Mouse (Mus musculus): ENCODE measurements around the gene Slc35e3. TPM values are rescaled to one million over a fixed set of nuclear protein-coding genes. Genes with fewer than 3 reads are reported as not detected.

The Slc35e3 gene
- 19.5 and 24.8 TPM in 2 replicates for polyA plus RNA-seq (2016; fragmentation: Nextera tagmentation; extraction: Ambion mirVana)

DNA sequence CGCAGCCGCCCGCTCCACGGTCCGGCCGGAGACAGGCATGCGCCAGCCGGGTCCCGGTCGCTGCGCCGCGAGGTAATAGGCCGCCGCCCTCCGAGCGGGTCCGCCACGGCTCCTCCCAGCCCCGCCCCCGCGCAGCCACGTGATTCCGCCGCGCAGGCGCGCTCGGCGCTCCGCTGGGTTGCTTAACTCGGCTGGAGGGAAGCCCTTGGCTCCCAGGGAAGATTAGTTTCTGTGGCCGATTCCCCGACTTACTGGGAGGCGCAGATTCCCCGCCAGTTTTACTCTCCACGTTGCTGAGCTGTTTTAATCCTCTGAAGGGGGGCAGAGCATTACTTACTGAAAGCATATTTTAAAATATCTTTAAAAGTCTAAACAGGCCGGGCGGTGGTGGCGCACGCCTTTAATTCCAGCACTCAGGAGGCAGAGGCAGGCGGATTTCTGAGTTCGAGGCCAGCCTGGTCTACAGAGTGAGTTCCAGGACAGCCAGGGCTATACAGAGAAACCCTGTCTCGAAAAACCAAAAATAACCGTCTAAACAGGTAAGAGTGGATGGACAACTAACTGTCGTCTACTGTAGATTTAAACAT is at the start of gene Slc35e3:
Slc35e3 (minus strand) TSS at position 69 of the 587 bp plus-strand sequence.
- peak within 1 kb of the TSS; percentile 79 for H3K27ac ChIP-seq (replicated peaks)
- H3K9me3 ChIP-seq (replicated peaks), result no peaks in the 10 kb centered on the region
- H3K4me1 ChIP-seq, result peaks cover 19% of the 10 kb centered on the region
- H3K27me3 ChIP-seq (ENCODE audit: low read depth, poor library complexity, severe bottlenecking), result no peaks in the 10 kb centered on the region
- H3K36me3 ChIP-seq, result peaks cover 48% of the 10 kb centered on the region
- 14% methylated on average over 46 of the region's 46 CpGs for WGBS
- H3K4me3 ChIP-seq, result peak within 1 kb of the TSS; percentile 60
- peak; percentile 95 for DNase-seq (ENCODE audit: low spot score)

GRCm38 (mm10) chr10:117795206-117795605 is 49.0 kb upstream of the Slc35e3 start:
- no peak overlapping the region for H3K27ac ChIP-seq (replicated peaks)
- H3K27me3 ChIP-seq (ENCODE audit: low read depth, poor library complexity, severe bottlenecking), result no peaks in the 10 kb centered on the region
- H3K4me1 ChIP-seq, result peaks cover 27% of the 10 kb centered on the region
- no peaks in the 10 kb centered on the region; the same call in 1 of the 2 replicates for H3K9me3 ChIP-seq (replicated peaks)
- no peak for DNase-seq (ENCODE audit: low spot score)
- H3K4me3 ChIP-seq, result no peak overlapping the region
- H3K36me3 ChIP-seq, result peaks cover 8% of the 10 kb centered on the region
- WGBS, result 75% methylated on average over 4 of the region's 4 CpGs

GRCm38 (mm10) chr10:117793436-117794030 is 47.4 kb upstream of the Slc35e3 start:
- Histone ChIP-seq H3K36me3 (peaks cover 22% of the 10 kb centered on the region), H3K27me3 (ENCODE audit: low read depth, poor library complexity, severe bottlenecking) (no peaks in the 10 kb centered on the region), H3K27ac (replicated peaks) (peak overlapping the region; percentile 81; the same call in 1 of the 2 replicates), H3K9me3 (replicated peaks) (no peaks in the 10 kb centered on the region; the same call in 1 of the 2 replicates), H3K4me1 (peaks cover 27% of the 10 kb centered on the region), H3K4me3 (peak overlapping the region; percentile 71)
- no peak for DNase-seq (ENCODE audit: low spot score)
- WGBS, result 77% methylated on average over 11 of the region's 11 CpGs

DNA sequence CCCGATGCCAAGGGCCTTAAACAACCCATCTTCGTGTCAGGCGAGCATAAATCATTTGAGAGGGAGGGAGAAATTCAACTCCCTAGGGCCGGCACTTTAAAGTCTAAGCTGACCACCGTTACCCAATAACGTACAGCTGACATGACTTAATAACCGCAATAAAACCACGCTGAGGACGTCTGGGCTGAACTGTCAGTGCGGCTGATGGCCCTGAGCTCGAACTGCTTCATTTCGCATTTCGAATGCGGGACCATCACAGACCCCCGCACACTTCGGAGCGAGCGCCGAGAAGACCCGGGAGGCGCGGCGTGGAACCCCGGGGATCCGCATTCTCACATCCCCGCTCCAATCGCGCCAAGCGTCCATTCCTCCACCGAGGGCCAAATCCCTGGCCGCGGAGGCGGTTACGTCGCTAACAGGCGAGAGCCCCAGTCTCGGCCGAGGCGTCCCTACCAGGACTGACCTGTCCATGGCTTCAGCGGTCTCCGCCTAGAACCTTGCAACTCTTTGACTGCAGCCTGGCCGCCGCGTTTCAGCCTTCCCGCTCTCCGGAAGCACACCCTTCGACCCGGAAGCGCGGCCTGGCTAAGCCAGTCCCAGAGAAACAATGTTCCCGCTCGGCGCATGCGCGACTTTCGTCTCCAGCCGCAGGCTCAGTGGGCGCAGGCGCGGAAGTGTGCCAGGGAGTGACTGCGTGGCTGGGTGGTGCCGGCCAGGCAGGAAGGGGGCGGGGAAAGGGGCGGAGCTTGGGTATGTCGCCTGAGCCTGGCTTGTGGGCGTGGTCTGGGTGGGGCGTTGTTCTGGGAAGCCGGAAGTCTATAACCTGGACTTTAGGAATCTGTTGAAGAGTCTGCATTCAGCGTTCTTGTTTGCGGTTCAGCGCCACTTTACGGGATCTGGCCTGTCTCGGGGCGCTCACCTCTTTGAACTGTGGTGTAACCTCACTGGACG is 46.3 kb upstream of the Slc35e3 start, which contains the start of gene Nup107:
Nup107 (minus strand) TSS at position 565 of the 951 bp plus-strand sequence.
- H3K4me1 ChIP-seq, result peaks cover 27% of the 10 kb centered on the region
- no peaks in the 10 kb centered on the region for H3K27me3 ChIP-seq (ENCODE audit: low read depth, poor library complexity, severe bottlenecking)
- H3K36me3 ChIP-seq, result peaks cover 33% of the 10 kb centered on the region
- H3K4me3 ChIP-seq, result peak within 1 kb of the TSS; percentile 71
- WGBS, result under 1% methylated on average over 74 of the region's 75 CpGs
- H3K27ac ChIP-seq (replicated peaks), result peak within 1 kb of the TSS; percentile 90
- peak; percentile 100 for DNase-seq (ENCODE audit: low spot score)
- no peaks in the 10 kb centered on the region; the same call in 1 of the 2 replicates for H3K9me3 ChIP-seq (replicated peaks)

- peaks cover 46% of the 10 kb centered on the region for H3K36me3 ChIP-seq
- no peaks in the 10 kb centered on the region for H3K27me3 ChIP-seq (ENCODE audit: low read depth, poor library complexity, severe bottlenecking)
- no peaks in the 10 kb centered on the region; the same call in 1 of the 2 replicates for H3K9me3 ChIP-seq (replicated peaks)
- H3K27ac ChIP-seq (replicated peaks), result no peak overlapping the region
- H3K4me1 ChIP-seq, result peaks cover 27% of the 10 kb centered on the region
- peak overlapping the region; percentile 71 for H3K4me3 ChIP-seq
- DNase-seq (ENCODE audit: low spot score), result no peak
- WGBS, result 86% methylated on average over 2 of the region's 2 CpGs
Measured at GRCm38 (mm10) chr10:117791171-117791470, 45.0 kb upstream of the Slc35e3 start.

DNA sequence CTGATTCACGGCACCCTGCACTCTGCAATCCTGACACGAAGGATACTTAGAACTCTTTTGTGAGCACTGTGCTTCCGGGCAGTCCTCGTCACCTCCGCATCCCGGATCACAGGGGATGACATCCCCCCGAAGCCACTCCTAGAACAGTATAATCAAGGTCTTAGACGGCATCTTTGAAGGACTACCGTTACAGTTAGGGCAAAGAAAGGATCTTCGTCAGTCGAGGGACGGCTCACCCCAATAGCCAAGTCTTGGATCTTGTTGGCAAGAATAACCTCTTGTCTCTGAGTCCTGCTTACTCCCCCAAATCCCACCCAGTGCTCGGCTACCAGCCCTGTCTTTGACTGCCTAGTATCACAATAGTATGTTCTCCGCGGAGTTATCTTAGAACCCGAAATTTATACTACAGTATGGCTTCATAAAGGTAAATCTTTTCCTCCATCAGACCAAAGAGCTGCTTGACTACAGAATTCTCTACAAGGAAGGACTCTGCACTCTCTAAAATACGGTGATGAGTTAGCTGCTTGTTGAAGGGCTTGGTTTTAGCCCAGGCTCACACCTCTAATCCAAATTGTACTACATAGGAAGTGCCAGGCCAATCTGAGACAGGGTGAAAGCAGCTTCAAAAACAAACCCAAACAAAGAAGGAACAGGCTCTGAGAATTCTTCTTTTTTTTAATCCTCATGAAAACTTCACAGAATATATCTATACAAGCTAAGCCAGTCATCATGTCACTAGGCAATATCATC is 44.4 kb upstream of the Slc35e3 start:
- DNase-seq (ENCODE audit: low spot score), result no peak
- peaks cover 51% of the 10 kb centered on the region for H3K36me3 ChIP-seq
- WGBS, result 94% methylated on average over 17 of the region's 17 CpGs
- H3K27me3 ChIP-seq (ENCODE audit: low read depth, poor library complexity, severe bottlenecking), result no peaks in the 10 kb centered on the region
- H3K27ac ChIP-seq (replicated peaks), result no peak overlapping the region
- H3K9me3 ChIP-seq (replicated peaks), result no peaks in the 10 kb centered on the region
- H3K4me3 ChIP-seq, result peak overlapping the region; percentile 71; the same call in 1 of the 2 replicates
- peaks cover 27% of the 10 kb centered on the region for H3K4me1 ChIP-seq

- no peak overlapping the region for H3K4me3 ChIP-seq
- DNase-seq (ENCODE audit: low spot score), result no peak
- peaks cover 57% of the 10 kb centered on the region for H3K36me3 ChIP-seq
- H3K27ac ChIP-seq (replicated peaks), result no peak overlapping the region
- H3K4me1 ChIP-seq, result peaks cover 27% of the 10 kb centered on the region
- H3K9me3 ChIP-seq (replicated peaks), result no peaks in the 10 kb centered on the region
- 88% methylated on average over 1 of the region's 1 CpGs for WGBS
- H3K27me3 ChIP-seq (ENCODE audit: low read depth, poor library complexity, severe bottlenecking), result no peaks in the 10 kb centered on the region
Measured at GRCm38 (mm10) chr10:117790011-117790410, 43.8 kb upstream of the Slc35e3 start.

- Histone ChIP-seq H3K4me3 (no peak overlapping the region), H3K9me3 (replicated peaks) (no peaks in the 10 kb centered on the region), H3K36me3 (peaks cover 97% of the 10 kb centered on the region), H3K27me3 (ENCODE audit: low read depth, poor library complexity, severe bottlenecking) (no peaks in the 10 kb centered on the region), H3K4me1 (no peaks in the 10 kb centered on the region), H3K27ac (replicated peaks) (no peak overlapping the region)
- no peak for DNase-seq (ENCODE audit: low spot score)
- 94% methylated on average over 7 of the region's 7 CpGs for WGBS
Measured at GRCm38 (mm10) chr10:117784646-117785045, 38.5 kb upstream of the Slc35e3 start.

GRCm38 (mm10) chr10:117783786-117784420 is 37.7 kb upstream of the Slc35e3 start:
- H3K4me3 ChIP-seq, result no peak overlapping the region
- DNase-seq (ENCODE audit: low spot score), result no peak
- 94% methylated on average over 13 of the region's 13 CpGs for WGBS
- H3K4me1 ChIP-seq, result no peaks in the 10 kb centered on the region
- no peak overlapping the region for H3K27ac ChIP-seq (replicated peaks)
- H3K27me3 ChIP-seq (ENCODE audit: low read depth, poor library complexity, severe bottlenecking), result no peaks in the 10 kb centered on the region
- peaks cover 97% of the 10 kb centered on the region for H3K36me3 ChIP-seq
- no peaks in the 10 kb centered on the region for H3K9me3 ChIP-seq (replicated peaks)

GRCm38 (mm10) chr10:117782491-117783260 is 36.5 kb upstream of the Slc35e3 start:
- H3K4me3 ChIP-seq, result no peak overlapping the region
- no peaks in the 10 kb centered on the region for H3K9me3 ChIP-seq (replicated peaks)
- no peak overlapping the region for H3K27ac ChIP-seq (replicated peaks)
- 95% methylated on average over 14 of the region's 14 CpGs for WGBS
- no peak for DNase-seq (ENCODE audit: low spot score)
- H3K36me3 ChIP-seq, result peaks cover 99% of the 10 kb centered on the region
- no peaks in the 10 kb centered on the region for H3K4me1 ChIP-seq
- no peaks in the 10 kb centered on the region for H3K27me3 ChIP-seq (ENCODE audit: low read depth, poor library complexity, severe bottlenecking)

- Histone ChIP-seq H3K9me3 (replicated peaks) (no peaks in the 10 kb centered on the region), H3K27me3 (ENCODE audit: low read depth, poor library complexity, severe bottlenecking) (no peaks in the 10 kb centered on the region), H3K4me1 (no peaks in the 10 kb centered on the region), H3K36me3 (peaks cover 98% of the 10 kb centered on the region), H3K27ac (replicated peaks) (no peak overlapping the region), H3K4me3 (no peak overlapping the region)
- DNase-seq (ENCODE audit: low spot score), result no peak
- WGBS, result 91% methylated on average over 2 of the region's 2 CpGs
Measured at GRCm38 (mm10) chr10:117782056-117782455, 35.9 kb upstream of the Slc35e3 start.

Data from midbrain, embryonic 10.5 days (tissue).